Mouse (Mus musculus): ENCODE measurements around the gene Gucd1.
"Not testable (repeated sequence)": the region's sequence is repeated elsewhere in the genome, so short reads cannot be mapped to it uniquely, and the experiment has no call there.

Gucd1 gene

DNA sequence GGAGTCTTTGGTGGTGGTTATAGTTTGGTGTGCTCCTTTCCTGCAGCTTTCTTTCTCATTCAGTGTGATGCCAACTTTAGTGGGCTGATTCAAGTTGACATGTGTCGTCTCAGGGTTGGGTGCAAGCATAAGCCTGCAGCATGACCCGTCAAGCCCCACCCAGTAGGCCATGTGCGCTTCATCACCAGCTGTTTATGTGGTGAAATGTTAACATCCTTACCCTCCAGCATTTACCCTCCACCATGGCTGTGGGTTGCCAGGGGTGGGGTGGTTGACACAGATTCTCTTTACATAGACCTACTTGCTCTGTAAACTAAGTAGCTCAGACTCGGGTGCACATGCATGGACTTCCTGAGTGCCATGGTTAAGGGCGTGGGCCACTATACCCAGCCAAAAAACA is 18.4 kb upstream of the Gucd1 start:
- intact Hi-C loops (cut with DNase I), result no loop called here

DNA sequence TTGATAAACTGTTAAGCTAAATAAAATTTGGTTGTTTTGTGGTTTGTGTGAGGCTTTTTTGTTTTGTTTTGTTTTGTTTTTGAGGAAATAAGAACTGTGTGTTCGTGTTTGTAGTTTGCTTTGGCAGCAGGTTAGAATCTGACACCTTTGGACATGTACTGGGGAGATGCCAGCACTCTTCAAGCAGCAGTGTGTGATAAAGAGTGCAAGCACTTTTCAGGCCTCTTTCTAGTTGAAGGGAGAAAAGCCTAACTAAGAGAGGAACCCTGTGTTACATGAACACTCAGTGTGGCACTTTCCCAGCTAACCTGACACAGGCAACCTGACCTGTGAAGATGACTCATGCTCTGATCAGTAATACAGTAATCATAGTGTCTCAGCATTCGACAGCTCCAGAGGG is 17.7 kb upstream of the Gucd1 start:
- intact Hi-C loops (cut with DNase I), result no loop called here

DNA sequence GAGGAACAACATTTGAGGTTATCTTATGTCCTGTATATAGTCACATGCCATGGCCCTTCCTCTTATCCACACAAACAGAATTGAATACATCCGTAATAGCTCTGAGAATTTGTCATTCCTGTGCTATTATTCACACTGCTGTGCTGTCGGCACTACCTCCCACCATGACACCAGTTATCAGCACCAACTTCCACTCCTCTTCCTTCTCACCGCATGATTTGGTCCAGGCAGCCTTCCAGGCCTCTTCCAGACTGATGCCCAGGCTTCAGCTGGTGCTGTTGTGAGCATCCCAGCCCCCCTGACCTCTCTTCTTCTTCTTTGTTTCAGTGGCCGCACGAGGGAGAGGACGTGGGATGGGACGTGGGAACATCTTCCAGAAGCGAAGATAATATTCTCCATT is 17.2 kb upstream of the Gucd1 start:
- intact Hi-C loops (cut with DNase I), result no loop called here

DNA sequence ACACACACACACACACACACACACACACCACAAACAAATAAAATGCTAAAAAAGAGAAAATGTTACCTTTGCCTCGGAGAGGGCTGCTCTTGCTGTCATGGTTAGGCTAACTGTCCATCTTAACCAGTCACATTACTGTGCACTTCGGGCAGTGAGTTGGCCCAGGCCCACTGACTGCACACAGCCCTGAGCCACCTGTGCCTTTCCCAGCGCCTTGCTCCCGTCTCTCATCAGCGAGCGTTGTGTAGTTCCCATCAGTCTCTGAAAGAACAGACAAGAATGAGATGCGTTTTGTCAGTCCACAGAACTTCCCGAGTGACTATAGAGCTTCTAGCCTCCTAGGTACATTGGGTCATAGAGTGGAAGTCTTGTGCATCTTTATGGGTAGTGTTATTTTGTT is 16.4 kb upstream of the Gucd1 start:
- intact Hi-C loops (cut with DNase I), result no loop called here

DNA sequence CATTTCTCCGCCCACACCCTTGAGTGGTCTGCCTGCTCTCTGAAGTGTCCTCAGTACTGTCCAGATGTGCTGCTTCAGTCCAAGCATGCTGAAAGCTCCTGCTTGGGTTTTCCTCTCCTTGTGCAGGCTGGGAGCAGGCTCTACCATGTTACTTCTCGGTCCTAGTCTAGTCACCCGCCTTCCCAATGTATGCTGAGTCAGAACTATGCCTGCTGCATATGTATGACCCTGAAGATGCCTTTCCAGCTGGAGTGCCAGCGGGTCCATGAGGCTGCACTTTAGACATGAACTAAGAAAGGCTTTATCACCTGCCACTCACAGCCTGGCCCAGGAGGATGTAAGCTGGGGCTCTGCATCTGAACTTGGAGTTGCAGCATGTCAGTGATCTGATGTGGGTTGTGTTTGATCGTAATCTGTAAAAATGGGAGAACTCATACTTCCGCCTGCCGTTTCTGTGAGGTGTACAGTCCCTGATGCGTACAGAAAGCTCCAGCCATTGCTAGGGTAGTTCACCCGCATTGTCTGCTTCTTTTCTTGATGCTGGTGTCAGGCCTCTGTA is 13.8 kb upstream of the Gucd1 start:
- intact Hi-C loops (cut with DNase I), result no loop called here

DNA sequence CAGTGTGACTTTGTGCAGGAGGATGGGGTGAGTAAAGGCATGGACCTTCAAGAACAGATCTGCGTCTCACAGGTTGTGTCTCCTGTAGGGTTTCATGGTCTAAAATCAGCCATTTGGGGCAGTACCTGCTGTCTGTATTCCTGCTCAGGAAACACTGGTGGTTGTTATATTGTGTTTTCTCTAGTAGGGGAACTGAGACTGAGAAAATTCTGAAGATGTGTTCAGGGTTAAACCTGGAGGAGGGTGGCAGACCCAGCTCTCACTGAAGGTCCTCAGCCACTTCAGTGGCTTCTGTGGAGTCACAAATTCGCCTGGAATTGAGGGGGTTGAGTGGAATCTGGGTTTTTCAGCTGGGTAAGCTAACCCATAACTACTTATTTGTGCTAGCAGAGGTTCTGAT is 12.6 kb upstream of the Gucd1 start:
- intact Hi-C loops (cut with DNase I), result no loop called here

DNA sequence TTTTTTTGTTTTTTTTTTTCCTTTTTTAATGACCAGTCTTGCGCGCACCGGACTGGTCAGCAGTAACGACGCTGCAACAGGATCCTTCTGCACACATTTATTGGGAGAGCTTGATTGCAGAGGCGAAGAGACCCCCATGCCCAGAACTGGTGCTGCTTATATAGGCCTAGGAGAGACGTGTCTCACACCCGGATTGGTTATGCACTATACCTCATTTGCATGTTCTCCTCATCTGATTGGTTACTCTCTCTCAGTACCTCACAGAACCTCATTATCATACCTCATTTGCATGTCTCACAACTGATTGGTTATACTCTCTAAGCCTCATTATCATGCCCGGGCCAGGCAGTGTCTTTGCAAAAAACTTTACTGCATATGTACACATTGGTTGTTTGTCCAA is 7.7 kb upstream of the Gucd1 start:
- intact Hi-C loops (cut with DNase I), result not testable (repeated sequence)

DNA sequence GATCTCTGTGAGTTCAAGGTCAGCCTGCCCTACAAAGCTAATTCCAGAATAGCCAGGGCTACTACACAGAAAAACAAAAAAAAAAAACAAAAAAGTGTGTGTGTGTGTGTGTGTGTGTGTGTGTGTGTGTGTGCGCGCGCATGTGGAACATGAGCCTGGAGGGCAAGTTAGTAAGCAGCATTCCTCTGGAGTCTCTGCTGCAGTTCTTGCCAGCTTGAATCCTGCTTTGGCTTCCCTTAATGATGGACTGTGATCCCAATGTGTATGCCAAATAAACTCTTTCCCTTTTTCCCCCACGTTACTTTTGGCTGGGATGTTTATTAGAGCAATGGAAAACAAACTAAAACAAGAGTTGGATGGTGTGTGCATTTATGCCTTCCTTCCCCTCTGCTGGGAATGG is 3.9 kb upstream of the Gucd1 start:
- intact Hi-C loops (cut with DNase I), result no loop called here

DNA sequence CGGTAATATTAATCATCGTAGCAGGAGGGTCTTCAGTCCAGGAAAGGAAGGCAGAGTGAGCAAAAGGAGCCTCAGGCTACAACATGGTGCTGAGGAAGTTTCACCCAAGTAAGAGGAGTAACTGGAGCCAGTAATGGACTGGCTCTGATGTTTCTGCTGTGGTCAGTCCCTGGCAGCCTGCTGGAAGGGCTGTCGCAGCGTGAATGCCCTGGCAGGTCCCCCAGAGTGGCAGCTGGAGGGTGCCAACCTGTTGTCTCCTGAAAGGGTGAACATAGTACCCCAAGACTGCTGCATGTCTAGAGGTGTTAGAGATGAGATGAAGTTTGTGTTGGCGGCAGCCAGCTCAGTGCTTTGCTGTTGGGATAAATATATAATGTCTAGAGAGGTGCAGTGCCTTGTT is 2.8 kb upstream of the Gucd1 start:
- intact Hi-C loops (cut with DNase I), result no loop called here

DNA sequence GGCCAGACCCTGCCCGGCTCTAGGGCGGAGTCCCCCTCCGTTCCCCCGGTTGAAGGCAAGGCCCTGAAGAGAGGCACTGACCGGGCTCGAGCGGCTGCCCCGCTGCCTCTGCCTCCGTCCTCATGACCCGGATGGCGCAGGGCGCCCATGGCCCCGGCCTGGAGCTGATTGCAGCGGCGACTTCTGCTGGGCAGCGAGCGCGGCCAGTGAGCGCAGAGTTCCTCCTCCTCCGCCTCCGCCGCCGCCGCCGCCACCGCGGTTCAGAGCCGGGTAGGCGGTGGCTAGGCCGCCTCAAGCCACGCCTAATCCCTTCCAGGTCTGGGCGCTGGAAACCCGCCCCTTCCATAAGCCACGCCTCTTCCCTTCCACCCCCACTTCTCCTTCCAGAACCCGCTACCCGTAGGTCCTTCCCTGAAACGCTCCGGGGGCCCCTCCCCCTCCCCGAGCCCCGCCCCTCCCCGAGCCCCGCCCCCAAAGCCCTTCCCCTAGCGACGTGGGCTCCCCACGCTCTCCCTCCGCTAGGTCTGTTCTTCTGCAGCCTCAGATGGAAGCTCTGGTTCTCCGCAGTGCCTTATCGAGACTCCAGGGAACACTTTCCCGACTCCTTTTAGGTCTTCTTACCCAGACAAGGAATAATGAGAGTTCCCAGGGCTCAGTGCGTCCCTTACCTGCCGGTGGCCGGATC is 557 bp downstream of the Gucd1 start, which contains the start of gene Snrpd3:
Gene Snrpd3 (plus strand): TSS at position 479 of the 685 bp plus-strand sequence.
- intact Hi-C loops (cut with DNase I), result no loop called here

DNA sequence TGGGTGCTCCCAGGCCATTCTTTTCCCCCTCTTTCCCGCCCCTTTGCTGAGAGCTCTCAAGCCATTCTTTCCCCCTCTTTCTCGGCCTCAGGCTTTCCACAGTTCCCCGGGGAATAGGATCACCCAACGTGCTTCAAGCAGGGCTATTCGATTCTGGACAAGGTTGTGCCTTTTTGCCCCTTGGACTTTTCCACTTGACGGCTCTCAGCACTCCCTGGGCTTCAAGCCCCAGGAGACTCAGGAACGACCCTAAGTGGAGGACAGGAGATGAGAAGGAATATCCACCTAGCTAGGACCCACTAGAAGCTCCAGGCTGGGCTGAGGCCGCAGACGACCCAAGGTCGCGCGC is 1.1 kb downstream of the Gucd1 start:
- intact Hi-C loops (cut with DNase I), result no loop called here

DNA sequence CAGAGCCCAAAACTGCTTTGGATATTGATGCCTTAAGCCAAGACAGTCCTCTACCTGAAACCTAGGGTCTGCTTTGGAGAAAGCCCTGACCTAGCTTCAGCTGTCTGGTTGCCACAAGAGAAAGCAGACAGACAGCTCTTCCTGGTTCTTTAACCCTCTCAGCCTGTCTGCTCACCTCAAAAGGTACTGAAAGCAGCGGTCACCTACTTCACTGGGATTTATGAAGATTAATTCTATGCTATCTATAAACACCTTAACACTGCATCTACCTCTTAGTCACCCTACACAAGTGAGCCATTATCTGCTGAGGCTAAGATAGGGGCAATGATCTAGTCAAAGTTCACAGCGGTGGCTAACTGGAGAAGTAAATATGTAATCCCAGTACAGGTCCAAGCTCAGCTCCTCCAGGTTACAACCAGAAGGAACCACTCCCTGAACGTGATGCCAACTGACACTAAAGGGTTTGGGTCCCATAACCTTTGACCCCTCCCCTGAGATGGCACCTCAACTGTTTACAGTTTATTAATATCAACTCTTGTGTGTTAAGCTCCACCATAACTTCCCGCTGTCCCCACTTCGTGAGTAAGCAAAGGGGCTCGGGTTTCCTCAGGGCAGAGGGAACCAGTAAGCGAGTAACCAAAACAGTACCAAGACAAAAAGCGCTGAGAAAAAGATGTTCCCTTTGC is 1.6 kb downstream of the Gucd1 start:
- intact Hi-C loops (cut with DNase I), result no loop called here

DNA sequence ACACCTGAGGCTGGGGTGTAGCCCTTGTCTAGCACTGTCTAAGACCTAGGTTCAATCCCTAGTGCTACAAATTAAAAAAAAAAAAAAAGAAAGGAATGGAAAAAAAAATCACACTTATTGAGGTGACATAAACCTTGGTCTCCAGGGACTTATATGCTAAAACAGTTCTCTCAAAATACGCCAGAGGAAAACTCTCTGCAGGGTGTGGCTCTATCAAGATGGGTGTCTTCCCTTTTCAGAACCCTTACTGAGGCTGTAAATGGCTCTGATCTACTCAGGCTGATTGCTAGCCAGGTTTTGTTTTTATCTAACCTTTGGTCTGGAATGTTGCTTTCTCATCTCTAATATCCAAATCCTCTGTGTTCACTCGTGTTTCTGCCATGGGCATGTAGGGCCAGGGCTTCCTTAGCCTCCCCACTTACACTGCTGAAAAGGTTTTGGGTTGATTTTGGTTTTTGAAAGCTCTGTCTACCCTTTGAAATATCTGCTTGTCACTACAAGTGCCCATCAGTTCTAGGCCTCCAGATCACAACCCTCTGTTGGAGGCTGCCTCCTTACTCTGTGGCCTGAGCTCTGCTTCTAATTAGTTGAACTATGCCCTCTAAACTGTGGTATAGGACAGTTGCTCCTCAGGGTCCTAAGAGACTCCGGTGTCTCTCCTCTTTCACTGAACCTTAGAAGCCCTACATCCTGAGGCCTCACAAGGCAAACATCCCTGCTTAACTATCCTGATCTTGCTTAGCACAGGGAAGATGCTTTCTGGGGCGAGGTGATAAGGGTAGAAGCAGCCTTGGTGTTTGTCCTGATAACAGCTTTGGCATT is 2.3 kb downstream of the Gucd1 start:
- intact Hi-C loops (cut with DNase I), result no loop called here

DNA sequence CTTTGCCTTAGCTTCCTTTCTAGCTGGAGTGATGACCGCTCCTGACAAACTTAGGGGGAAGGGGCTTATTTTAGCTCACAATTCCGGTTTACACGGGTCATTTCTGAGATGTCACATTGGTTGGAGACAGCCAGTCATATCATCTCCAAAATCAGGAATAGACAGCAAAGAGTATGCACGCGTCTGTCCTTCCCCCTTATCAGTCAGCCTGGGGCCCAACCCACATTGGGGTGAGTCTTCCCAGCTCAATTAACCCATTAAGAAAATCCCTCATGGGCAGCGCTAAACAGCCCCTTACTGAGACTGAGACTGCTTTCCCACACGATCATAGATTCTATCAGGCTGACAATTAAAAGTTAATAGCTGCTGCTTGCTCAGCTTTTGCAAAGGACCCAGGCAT is 3.4 kb downstream of the Gucd1 start:
- intact Hi-C loops (cut with DNase I), result no loop called here

DNA sequence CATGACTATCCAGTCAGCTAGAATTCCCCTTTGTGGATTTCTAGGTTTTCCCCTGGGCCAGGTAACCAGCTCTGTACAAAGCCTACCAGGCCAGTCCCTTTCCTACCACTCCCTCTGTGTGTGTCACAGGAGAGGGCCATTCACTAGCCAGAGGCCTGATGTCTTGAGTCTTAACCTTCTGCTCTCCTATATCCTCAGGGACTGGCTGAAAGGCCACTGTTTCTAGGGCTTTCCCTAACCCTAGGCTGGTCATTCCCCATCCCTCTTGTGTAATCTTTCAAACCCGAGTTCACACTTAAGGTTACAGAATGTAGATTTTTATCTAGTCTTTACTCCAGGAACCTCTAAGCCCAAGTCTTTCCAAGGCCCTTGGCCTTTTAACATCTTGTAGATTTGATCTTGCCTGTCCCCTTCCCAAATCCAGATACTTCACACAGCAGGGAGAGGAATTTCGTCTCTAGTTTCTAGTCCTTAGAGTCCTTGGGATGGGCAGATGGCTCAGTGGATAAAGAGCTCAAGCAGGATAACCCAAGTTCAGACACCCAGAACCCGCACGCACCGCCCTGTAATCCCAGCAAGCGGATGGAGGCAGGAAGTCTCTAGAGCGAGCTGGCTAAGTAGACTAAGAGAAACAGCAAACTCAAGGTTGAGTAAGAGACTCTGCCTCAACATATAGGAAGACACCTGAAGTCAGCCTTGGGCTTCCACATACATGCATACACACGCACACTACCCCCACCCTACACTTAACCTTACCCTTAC is 4.3 kb downstream of the Gucd1 start:
- intact Hi-C loops (cut with DNase I), result no loop called here

DNA sequence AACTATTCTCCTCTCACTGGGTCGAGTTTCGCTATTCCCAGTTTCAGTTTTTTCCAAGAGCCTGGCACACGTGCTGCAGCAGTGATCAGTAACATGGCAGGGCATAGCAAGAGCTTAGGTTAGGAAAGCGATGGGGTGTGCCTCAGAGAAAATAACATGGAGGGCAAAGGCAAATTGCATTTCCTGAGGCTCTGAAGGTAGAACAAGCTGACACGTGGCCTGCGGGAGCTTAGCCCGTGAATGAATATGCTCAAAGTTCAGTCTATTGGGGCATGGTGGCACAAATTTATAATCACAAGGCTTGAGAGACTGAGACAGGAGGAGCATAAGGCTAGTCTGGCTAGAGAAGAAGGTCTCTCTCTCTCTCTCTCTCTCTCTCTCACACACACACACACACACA is 5.0 kb downstream of the Gucd1 start:
- intact Hi-C loops (cut with DNase I), result no loop called here

DNA sequence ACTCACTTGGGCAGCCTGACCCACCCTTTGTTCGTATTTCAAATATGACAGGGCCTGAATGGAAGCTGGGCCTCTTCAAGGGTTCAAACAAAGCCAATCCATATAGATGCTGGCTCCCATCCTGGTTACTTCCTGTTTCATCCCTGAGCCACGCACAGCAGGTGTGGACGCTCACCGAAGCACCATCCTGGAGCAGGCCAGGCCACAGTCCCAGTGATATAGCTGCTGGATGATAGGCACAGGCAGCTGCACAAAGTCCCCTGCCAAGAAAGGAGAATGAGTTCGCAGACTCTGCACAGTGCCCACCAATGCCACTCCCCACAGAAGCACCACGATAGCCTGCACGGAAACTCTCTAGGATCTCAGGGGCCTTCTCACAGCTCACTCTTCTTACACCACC is 5.9 kb downstream of the Gucd1 start:
- intact Hi-C loops (cut with DNase I), result no loop called here

DNA sequence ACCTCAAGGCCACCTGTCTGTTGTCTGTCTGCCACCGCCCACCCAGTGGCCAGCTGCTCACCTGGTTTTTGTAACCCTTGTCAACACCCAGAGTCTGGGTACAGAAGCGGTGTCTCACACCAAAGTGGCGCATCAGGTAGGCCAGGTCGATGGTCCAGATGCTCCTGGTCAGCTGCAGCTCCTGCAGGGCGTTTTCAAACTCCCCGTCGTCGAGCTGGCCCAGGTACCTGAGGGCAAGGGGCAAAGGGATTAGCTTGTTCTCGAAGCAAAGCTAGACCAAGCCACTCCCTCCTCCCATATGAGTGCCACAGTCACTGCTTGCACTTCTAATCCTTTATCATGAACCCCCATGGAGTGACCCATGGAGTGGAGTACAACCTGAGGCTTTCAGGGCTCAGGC is 6.7 kb downstream of the Gucd1 start:
- intact Hi-C loops (cut with DNase I), result no loop called here

DNA sequence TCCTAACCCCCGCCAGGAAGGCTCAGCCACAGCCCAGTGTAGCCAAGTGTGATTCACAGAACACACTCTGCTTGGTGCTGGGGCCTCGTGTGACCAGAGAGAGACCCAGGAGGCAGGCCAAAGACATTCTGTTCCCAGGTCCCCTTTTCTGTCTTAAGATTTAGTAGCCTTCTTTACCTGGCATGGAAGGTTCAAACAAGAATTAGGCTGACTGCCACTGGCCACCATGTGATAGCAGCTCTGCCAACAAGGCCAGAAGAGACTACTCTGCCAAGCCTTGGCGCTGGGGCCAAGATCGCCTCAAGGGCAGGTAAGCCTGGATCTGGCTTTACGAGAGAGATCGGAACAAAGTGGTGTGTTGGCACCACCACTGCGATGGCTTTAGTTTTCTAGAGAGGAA is 7.3 kb downstream of the Gucd1 start:
- intact Hi-C loops (cut with DNase I), result no loop called here

DNA sequence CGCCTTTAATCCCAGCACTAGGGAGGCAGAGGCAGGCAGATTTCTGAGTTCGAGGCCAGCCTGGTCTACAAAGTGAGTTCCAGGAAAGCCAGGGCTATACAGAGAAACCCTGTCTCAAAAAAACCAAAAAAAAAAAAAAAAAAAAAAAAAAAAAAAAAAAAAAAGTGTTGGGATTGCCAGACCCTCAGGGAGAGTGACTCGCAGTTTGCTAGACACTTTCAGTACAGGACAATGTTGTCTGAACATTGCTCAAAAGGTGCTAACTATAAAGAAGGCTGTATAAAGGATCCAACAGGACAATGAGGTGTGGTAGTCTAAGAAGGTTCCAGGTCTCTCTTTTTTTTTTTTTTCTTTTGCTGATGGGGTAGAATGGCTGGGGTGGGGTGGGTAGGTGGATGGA is 11.8 kb downstream of the Gucd1 start:
- intact Hi-C loops (cut with DNase I), result not testable (repeated sequence)

DNA sequence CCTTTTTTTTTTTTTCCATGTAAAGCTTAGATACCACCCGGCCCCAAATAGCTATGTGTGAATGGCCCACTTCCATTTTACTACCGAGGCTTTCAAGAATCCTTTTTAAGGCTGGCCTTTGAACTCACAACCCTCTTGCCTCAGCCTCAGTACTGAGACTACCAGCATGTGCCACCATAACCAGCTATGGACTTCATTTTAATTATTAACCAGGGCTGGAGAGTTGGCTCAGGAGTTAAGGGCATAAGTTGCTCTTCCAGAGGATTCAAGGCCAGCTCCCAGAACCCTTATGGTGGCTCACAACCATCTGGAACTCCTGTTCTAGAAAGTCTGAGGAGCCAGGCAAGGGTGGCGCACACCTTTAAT is 12.7 kb downstream of the Gucd1 start:
- intact Hi-C loops (cut with DNase I), result no loop called here
